Mouse (Mus musculus) gastrocnemius, adult 18-20 months (tissue): ENCODE results near the gene Olfr1028. TPM values are rescaled to one million over a fixed set of nuclear protein-coding genes. Genes with fewer than 3 reads are reported as not detected.

ENCODE experiments used
- DNase-seq: peaks from one replicate; pipeline ENCODE4 v3.0.0; 2021; ENCODE audit warnings: low spot score
- long read RNA-seq, 2 experiments: library from polyadenylated mRNA; stranded (forward); transcript quantifications; one replicate each; pipeline ENCODE4 v2.0.0; 2021
- total RNA-seq, 2 experiments: library from RNA; stranded (reverse); gene quantifications; 2 replicates each; pipeline ENCODE4 v1.2.3; 2021

Gene Olfr1028
- total RNA-seq: not detected
- long read RNA-seq, experiment 1: 0 reads
- long read RNA-seq, experiment 2: 0 reads

- no peak for DNase-seq
Observed at GRCm38 (mm10) chr2:85950137-85950536, at the start of gene Olfr1028. Gene Olfr1028 (plus strand): TSS chr2:85950437.

- no peak for DNase-seq
Observed at GRCm38 (mm10) chr2:85904952-85905351, 45.3 kb upstream of the Olfr1028 start, which contains the start of gene Olfr1024. Gene Olfr1024 (minus strand): TSS chr2:85905052.

- no peak for DNase-seq
Observed at GRCm38 (mm10) chr2:85913197-85913596, 37.0 kb upstream of the Olfr1028 start.

GRCm38 (mm10) chr2:85914893-85915292, 35.3 kb upstream of the Olfr1028 start, which contains the start of gene Olfr1025-ps1:
Gene Olfr1025-ps1 (plus strand): TSS chr2:85915193.
- no peak for DNase-seq

- no peak for DNase-seq
Observed at GRCm38 (mm10) chr2:85921258-85921657, 29.0 kb upstream of the Olfr1028 start, which contains the start of gene Olfr1026. Gene Olfr1026 (plus strand): TSS chr2:85921558.

GRCm38 (mm10) chr2:85973595-85973994, 23.4 kb downstream of the Olfr1028 start, which contains the start of gene Olfr1029:
Gene Olfr1029 (plus strand): TSS chr2:85973895.
- no peak for DNase-seq

GRCm38 (mm10) chr2:85978976-85979375, 28.7 kb downstream of the Olfr1028 start, which contains the start of gene Olfr1030:
Gene Olfr1030 (plus strand): TSS chr2:85979276.
- no peak for DNase-seq

- no peak for DNase-seq
Observed at GRCm38 (mm10) chr2:85990004-85990403, 39.8 kb downstream of the Olfr1028 start, which contains the start of gene Olfr1031. Gene Olfr1031 (plus strand): TSS chr2:85990304.

Other genes starting within 250 kb of the Olfr1028 start
- gene Olfr1009, start 235.0 kb upstream of the Olfr1028 start, total RNA-seq: not detected
- not detected for gene Olfr1012, start 187.7 kb upstream of the Olfr1028 start, total RNA-seq
- not detected for gene Olfr1013, start 183.3 kb upstream of the Olfr1028 start, total RNA-seq
- not detected for gene Olfr1014, start 177.7 kb upstream of the Olfr1028 start, total RNA-seq
- not detected for gene Olfr1015, start 168.4 kb upstream of the Olfr1028 start, total RNA-seq
- gene Olfr1016, start 147.9 kb upstream of the Olfr1028 start, total RNA-seq: not detected
- not detected for gene Olfr1018, start 132.0 kb upstream of the Olfr1028 start, total RNA-seq
- gene Olfr1019, start 105.0 kb upstream of the Olfr1028 start, total RNA-seq: not detected
- not detected for gene Olfr1020, start 103.4 kb upstream of the Olfr1028 start, total RNA-seq
- not detected for gene Olfr1022, start 81.8 kb upstream of the Olfr1028 start, total RNA-seq
- not detected for gene Olfr1023, start 64.8 kb upstream of the Olfr1028 start, total RNA-seq
- gene Olfr1024, start 45.4 kb upstream of the Olfr1028 start, total RNA-seq: not detected
- not detected for gene Olfr1025-ps1, start 35.2 kb upstream of the Olfr1028 start, total RNA-seq
- gene Olfr1026, start 28.9 kb upstream of the Olfr1028 start, total RNA-seq: not detected
- not detected for gene Olfr1029, start 23.5 kb downstream of the Olfr1028 start, total RNA-seq
- gene Olfr1030, start 28.8 kb downstream of the Olfr1028 start, total RNA-seq: not detected
- gene Olfr1031, start 39.9 kb downstream of the Olfr1028 start, total RNA-seq: not detected
- gene Olfr1032, start 55.1 kb downstream of the Olfr1028 start, total RNA-seq: not detected
- gene Olfr1033, start 70.2 kb downstream of the Olfr1028 start, total RNA-seq: under 1 TPM in 1 of 2 experiments, not detected in 1; 1.00 TPM
- gene Olfr1034, start 95.4 kb downstream of the Olfr1028 start, total RNA-seq: not detected
- not detected for gene Olfr1036, start 123.6 kb downstream of the Olfr1028 start, total RNA-seq
- gene Olfr1037, start 136.9 kb downstream of the Olfr1028 start, total RNA-seq: not detected
- not detected for gene Olfr1039, start 185.5 kb downstream of the Olfr1028 start, total RNA-seq
- gene Olfr1040, start 196.3 kb downstream of the Olfr1028 start, total RNA-seq: not detected
- gene Olfr1042, start 211.4 kb downstream of the Olfr1028 start, total RNA-seq: not detected
- not detected for gene Olfr1043, start 217.1 kb downstream of the Olfr1028 start, total RNA-seq
- not detected for gene Olfr1044, start 227.4 kb downstream of the Olfr1028 start, total RNA-seq
- gene Olfr52, start 235.2 kb downstream of the Olfr1028 start, total RNA-seq: not detected